Mouse (Mus musculus) G1E-ER4 (cell line): ENCODE measurements around the gene Clp1. TPM values are rescaled to one million over a fixed set of nuclear protein-coding genes. Genes with fewer than 3 reads are reported as not detected.

ENCODE experiments used
- GATA1 ChIP-seq: IDR thresholded peaks from one replicate; pipeline ENCODE4 v1.8.0; 2012; ENCODE audit warnings: low read length, inconsistent platforms
- polyA plus RNA-seq: library from polyadenylated mRNA; stranded (reverse); fragments of >175 nt; gene quantifications from 2 replicates; pipeline ENCODE4 v1.2.3, GENCODE M21; 2012

Gene Clp1
- polyA plus RNA-seq, 1 experiment: 0.84 TPM

DNA sequence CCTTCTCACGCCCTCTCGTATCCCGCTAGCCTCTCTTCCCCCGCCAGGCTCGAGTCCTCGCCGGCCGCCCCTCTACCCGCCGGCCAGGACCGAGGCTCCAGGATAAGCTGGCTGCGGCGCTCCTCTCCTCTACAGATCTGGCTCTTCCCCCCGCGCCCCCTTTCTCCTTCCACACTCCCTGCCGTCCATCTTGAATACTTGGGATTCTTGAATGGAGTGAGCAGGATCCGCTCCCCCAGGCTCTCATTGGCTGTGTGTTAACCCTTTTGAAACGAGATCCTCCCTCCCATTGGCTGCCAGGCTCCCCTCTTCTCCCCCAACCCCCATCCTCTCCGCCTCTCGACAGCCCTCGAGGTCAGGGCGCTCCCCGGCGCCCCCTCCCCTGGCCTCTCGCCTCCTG is 16.4 kb upstream of the Clp1 start, which contains the start of gene Gm19426:
Gene Gm19426 (minus strand): TSS at position 95 of the 400 bp plus-strand sequence.
- no peak for TF ChIP-seq GATA1

DNA sequence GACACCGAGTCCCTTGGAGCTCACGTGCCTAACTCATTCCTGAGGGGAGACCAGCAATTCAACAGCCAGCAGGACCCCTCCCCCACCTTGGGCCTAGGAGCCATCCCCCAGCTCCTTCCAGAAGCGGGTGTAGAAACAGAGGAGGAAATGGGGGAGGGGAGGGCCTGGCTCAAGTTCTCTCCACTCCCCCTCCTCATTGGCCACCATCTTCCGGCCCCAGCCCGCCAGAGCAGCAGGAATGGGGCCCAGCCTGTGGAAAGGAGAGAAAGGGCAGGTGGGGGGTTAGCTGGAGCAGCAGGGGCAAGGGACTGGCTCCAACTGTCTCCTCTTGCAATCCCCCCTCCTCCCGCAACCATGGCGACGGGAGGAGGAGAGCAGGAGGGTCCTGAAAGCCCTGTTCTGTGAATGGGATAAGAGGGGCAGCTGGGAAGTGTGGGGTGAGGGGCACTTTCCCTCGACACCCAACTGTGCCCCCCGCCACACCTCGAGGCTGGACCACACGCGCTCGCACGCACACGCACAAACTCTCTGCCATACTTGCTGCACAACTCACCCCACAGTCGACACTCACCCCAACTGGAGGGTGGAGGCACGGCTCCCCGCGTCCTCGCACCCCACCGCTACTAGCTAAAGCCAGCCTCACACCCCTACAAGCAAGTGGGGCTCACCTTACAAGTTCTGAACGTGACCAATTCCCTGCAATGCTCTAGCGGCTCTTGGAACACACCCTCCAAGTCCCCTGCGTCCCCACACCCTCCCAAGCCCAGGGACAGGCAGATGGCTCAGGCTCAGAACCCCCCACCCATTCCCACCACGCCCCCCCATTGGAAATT is 15.5 kb upstream of the Clp1 start:
- TF ChIP-seq GATA1: no peak

DNA sequence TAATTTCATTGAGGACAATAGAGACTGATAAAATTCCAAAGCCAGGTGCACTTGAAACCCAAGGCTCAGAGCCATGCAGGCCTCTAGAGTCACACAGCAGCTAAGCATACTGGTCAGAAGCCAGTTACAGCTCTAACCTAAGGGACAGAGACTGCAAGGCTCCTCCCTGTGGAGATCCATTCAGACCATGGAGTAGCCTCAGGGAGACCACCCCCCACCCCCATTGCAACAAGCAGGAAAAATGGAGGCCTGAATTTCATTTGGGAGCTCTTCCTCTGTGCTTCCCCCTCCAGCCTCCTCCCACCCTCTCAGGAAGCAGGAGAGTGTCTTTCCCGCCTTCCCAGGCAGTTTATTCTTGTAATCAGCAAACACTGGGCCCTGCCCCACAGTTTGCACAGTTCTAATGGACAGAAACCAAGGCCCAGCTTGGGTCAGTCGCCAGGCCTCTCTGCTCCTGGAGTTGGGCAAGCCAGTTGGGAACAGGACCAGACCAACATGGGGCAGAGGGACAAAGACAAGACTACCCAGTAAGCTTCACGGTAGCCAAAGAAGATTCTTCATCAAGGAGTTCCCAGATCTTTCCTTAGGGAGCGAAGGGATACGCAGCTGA is 14.8 kb upstream of the Clp1 start:
- TF ChIP-seq GATA1: no peak

DNA sequence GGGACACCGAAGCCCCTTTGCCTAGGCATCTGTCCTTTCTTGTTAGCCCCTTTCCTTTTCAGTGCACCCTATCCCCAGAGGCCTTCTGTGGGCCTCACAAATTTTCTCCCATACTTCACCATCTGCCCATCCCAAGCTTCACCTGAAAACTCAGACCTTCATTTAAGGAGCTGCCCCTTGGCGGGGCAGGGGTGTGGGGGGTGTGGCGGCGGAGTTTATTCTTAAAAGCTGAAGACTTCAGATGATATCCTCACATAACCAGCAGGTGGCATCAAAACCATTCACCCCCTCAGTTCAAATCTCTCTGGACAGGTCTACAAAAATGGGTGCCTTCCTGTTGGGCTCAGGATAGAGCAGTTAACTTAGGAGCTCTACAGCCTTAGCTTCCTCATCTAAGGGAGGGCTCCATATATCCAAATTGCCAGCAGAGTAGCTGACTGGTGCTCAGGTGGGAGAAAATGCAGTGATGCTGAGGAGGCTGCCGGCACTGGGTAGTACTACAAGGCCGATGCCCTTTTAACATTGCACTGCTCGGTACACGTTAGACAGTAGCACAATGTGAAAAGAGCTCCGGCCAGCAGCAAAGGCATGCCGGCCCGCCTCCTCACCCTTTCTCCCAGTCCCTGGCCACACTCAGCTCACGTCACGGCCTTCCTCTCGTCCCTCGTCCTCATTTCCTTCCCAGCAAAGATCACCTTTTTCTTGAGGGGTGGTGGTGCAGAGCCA is 13.6 kb upstream of the Clp1 start:
- no peak for TF ChIP-seq GATA1

DNA sequence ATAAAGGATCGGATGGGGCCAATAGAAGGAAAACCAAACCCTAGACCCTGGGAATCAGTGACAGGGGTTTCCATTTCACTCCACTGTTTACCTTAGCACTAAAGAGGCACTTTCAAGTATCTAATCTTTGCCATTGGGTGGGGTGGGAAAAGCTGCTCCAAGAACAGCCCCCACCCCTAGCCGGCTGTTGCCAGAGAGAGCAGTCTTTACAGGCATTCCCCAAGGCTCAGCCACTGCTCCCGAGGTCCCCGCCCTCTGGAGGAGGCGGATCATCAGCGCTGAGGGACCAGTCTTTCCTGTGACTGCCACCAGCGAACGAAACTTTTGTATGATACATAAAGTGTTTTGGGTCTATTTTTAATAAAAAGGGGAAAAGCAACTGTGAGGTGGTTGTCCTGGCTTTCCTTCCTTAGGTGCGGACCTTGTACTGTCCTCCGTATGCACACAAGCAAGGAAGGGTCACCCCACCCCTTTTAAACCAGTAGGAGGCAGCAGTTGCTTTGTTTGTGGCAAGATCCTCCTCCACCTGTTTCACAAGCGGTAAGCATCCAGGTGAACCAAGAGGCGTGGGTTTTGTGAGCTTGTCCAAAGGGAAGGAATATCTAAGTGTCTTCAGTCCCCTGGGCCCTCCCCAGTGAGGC is 11.2 kb upstream of the Clp1 start:
- no peak for TF ChIP-seq GATA1

DNA sequence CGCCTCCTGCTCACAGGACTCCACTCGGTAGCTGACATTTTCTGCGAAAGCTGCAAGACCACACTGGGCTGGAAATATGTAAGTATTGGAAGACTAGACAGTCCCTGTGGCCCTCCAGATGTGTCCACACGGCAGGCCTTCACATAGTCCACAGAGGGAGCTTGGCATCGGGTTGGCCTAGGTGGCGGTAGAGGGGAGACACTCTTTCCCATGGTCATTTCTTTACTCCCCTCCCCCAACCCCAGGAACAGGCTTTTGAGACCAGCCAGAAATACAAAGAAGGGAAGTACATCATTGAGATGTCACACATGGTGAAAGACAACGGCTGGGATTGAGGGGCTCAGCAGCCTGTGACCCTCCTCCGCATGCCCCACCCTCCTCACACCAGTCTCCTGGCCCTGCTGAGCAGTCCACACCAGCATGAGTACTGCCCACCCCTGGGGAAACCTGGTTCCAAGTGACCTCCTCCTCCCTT is 10.3 kb upstream of the Clp1 start:
- no peak for TF ChIP-seq GATA1

DNA sequence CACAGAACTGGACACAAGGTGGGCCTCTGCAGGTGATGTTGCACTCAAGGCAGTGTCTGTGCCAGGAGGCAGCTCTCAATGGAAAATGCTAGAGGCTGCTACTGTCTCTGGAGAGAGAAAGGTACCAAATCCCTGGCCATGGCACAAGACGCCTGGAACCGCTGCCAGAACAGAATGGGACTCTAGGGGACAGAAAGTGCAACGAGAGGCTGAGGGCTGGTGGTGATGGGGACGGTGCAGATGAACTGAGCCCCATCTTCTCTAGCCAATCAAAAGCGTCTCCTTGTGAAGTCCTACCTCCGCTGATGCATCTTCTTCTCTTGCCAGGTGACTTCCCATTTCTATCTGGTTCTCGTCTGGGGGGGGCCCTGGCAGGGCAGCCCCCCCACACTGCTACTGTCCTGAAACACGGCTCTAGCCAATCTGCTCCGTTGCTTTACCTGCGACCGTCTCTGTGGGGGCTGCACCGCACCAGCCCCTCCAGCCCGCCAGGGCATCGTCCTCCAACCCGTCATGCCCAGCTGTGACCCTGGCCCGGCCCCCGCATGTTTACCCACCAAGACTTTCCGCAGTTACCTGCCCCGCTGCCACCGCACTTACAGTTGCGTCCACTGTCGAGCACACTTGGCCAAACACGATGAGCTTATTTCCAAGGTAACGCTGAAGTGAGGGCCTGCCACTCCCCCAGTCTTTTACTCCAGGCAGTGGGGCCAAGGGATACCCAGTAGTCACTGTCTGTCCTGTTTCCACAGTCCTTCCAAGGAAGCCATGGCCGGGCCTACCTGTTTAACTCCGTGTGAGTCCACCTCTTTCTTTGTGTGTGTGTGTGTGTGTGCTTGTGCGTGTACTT is 9.4 kb upstream of the Clp1 start:
- TF ChIP-seq GATA1: no peak

DNA sequence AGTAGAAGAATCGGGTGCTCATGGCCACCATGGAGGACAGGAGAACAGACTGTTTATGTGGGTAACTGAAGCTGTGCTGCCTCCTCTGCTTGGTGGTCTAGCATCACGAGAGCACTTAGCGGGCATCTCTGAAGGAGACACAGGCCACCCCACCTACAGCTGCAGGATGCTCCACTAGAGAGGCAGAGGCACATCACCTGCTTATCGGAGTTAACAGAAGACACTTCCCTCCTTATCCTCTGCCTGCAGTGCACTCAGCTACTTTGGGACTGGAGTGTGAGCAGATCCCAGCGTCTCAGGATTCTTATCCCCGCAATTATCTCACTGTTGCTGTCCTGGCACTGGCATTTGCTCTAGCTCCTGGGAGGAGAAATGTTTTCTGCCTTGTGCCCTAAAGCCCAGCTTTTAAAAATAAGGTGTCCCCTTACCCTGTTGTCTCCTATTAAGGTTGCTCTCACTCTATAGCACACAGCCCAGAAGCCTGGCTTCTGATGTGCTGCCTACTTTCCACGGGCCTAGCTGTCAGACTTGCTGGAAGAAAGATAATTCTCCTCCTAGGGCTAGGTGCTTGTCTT is 8.3 kb upstream of the Clp1 start:
- peak; percentile 71 for TF ChIP-seq GATA1

DNA sequence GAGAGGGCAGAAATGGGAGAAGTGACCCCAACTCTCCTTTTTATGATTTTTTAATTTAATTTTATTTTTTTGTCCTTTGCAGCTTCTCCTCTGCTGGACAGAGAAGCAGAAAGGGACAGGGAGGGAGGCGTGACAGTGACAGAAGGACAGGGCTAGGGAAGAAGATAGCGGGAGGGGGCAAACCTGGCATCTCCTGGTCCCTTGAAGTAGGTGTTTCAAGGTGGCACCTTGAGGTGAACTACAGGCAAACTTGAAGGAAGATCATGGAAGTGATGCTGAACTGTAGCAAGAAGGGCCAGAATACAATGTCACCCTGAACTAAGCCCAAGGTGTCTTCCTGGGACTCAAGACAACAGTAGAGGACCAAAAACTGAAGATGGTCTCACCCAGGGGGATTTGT is 7.8 kb upstream of the Clp1 start:
- TF ChIP-seq GATA1: no peak

DNA sequence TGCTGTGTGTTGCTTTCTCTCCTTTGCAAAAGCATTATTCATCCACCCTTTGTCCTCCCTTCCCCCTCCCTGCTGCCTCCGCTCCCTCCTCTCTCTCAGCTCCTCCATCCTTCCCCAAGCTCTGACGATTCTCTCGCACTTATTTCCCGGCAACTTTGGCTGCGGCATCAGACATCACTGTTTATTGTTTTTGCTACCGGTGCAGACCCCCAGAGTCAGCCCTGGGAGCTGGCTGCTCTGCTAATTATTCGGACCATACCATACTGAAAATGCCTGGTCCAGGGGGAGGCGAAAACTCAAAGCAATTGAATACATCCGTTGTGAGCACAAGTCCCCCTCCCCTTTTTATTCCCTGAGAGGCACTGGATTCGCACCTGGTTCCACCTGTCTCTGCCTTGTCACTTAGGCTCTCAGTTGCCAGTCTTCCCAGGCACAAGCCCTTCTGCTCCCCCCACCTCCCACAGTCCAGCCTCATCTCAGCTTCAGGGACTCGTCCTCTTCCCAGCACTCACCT is 7.3 kb upstream of the Clp1 start:
- no peak for TF ChIP-seq GATA1

DNA sequence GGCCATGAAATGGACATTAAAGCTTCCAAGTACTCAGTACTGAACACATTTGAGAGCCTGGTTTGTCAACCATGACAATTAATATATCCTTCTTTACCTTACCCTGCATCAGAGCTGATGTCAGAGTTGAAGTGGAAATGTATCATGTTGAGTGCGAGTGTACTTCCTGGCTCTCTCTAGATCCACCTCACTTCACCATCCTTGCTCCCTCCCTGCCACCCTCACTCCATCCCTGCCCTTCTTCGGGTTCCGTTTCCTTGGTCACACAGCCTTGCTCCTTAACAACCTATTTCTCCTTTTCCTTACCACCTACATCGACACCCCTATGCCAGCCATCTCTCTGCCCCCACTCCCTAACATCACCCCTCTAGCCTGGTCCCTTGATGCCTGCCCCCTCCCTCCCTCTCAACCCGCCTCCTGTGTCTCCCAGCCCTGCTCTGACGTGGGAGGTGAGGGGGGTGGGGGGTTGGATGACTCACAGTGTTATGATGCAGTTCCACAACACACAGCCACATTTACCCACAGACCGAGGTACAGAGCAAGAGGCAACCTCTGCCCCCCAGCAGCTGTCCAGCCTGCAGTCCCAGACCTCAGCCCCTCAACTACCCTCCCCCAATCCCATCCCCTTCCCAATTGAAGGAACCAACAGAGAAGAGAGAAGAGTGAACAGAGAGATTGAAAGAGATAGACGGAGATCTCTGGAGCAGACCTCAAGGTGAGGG is 6.6 kb upstream of the Clp1 start, which contains the start of gene Ypel4:
Gene Ypel4 (plus strand): TSS at position 480 of the 722 bp plus-strand sequence.
- TF ChIP-seq GATA1: no peak

DNA sequence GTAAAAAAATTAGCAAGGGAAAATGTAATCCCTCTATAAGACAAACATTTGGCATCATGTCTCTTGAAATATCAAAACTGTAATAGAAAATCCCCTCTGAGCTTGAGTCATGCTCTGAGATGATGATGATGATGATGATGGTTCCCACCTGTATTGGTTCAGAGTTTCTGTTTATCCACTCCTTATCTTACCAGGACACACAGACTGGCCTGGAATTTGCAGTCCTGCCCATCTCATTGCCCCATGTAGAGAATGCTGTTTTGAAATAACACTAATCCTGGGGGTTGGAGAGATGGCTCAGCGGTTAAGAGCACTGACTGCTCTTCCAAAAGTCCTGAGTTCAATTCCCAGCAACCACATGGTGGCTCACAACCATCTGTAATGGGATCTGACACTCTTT is 5.2 kb upstream of the Clp1 start:
- TF ChIP-seq GATA1: no peak

DNA sequence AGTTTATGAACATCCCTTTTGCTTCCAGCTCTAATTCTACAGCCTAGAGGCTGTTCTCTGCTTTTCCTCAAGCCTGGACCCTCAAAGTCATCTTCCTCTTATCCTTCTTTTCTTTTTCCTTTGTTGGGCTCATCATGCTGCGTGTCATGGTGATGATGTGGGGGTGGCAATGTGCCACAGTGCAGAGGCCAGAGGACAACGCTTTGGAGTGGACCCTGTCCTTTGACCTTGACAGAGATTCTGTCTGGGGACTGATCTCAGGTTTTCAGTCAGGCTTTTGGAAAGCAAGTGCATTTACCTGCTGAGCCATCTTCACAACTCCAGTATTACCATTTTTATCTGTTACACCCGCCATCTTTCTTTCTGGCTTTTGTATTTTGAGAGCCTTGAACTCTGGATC is 4.1 kb upstream of the Clp1 start:
- TF ChIP-seq GATA1: no peak
